Mouse (Mus musculus): ENCODE results near the gene Smco1.
"Not testable (repeated sequence)": the region's sequence is repeated elsewhere in the genome, so short reads cannot be mapped to it uniquely, and the experiment has no call there.

Gene Smco1

DNA sequence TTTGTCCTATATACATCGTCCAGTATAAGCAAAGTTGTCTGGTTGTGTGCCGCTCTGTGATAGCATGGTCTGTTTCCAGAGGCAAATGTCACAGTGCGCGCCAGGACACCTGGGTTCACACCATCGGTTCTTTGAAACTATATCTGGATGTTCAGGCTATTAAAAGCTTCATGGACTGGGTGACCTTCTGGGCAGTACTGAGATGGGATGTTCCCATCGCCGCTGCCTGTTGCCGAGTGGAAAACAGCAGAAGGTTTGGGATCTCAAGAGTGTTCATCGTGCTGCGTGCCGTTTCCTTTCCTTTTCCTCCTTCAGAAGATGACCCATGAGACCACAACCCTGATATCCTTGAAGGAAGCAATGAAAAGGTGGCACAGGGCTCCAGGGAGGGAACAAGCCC is at the start of gene Smco1:
Gene Smco1, plus strand, starts transcription at position 178 of the 400 bp plus-strand sequence.
- no peak for DNase-seq (ENCODE audit: low spot score)

DNA sequence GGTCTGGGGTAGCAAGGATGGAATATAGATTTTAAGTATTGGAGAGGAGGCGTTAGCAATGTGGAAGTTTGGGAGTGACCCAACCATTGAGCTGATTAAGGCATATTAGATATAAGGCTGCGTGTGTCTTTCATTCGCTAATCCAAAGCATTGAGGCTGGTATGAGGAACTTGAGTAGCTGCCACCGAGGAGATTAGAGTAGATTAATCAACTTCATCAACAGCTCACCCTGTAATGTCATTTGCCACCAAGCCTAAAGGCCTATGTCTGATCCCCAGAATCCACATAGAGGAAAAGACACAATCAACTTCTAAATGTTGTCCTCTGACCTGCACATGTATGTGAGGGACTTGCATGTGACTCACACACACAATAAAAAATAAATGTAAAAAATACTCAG is 49.5 kb upstream of the Smco1 start:
- no peak for DNase-seq (ENCODE audit: low spot score)

DNA sequence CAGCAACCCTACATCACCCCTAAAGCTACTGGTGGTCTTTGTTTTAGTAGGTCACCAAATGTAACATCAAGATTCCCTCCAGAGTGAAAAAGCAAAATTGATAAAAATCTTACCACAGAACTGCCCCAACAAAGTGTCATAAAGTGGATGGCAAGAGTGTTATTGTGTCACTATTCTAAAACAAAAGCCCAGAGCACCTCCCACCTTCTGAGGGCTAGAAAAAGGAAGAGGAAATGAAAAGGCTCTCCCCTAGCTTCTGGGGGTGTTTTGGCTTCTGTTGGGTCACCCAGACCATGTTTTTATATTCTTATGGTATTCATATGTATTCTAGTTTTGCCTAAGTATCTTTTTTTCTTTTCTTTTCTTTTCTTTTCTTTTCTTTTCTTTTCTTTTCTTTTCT is 48.9 kb upstream of the Smco1 start:
- DNase-seq (ENCODE audit: low spot score), result no peak

DNA sequence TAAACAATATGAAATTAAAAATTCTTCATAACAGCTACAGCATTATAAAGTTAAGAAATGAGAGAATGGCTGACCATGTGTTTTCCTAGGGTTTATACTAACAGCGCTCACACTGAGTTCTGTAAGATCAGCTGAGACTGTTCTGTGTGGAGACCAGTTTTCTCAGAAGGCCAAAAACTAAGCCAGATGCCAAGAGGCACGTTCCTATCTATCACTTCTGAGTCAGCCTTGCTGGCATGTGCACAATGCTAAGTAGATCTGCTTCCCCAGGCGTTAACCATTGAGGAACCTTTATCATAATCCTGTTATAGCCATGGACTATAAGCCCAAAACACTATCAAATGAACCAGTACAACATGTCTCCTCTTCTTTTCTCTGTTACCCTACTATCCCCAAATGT is 39.2 kb upstream of the Smco1 start:
- not testable (repeated sequence) for DNase-seq (ENCODE audit: low spot score)

DNA sequence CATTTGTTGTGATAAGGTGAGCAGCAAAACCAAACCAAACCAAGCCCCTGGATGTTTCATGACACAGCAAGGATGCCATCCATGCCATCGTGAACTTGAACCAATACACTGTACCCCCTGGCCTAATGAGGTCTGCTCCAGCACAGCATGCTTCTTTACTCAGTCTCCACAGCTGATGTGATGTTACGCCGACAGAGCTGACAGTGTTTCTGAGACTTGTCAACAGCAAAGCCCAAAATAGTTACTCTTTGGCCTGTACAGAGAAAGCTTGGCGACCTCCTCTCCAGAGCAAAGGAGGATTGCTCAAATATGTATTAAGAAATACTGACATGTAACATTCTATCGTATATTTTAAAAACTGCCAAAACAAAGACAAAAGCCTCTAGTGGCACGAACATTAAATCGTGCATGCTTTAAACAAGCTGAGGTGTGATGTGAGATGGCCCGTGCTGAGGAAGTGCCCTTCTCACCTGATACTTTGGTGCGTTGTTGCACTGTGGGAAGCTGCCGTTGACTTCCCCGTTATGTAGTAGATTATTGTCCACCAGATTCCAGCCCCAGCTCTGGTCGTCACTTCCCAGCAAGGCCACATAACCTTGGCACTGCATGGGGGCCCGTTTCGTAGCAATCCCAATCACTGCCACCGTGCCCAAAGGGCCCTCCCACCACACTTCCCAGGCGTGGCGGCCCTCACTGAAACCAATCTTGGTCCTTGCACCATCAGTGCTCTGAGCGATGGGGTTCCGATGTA is 33.2 kb upstream of the Smco1 start:
- no peak for DNase-seq (ENCODE audit: low spot score)

DNA sequence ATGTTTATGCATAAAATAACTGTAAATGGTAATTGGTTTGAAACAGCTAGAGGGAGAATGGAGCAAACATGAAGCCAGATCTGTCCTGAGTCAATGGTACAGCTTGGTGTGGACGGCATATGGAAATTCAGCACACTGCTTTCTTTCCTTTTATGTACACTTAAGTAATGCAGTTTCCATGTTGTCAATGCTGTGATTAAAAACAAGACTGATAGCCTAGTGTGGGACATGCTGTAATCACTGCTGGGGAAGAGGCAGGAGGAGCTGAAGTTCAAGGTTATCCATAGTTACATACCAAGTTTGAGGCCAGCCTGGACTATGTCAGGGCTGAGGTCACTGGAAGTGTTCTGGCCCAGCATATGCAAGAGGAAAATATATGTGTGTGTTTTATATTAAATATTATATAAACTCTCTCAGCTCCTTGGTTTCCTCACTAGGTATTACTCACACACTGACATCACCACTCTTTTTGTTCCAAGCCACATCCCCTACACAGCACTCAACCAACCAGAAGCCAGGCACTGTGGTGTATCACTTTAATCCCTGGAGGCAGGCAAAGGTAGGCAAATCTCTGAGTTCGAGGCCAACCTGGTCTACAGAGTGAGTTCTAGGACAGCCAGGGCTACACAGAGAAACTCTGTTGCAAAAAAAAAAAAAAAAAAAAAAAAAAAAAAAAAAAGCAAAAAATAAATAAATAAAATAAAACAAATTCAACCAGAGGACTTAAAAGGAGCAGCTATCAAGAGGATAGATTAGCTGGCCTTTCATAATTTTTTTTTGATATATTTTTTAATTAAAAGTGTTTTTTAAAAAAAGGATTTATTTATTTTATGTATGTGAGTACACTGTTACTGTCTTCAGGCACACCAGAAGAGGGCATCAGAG is 31.6 kb upstream of the Smco1 start:
- no peak for DNase-seq (ENCODE audit: low spot score)

DNA sequence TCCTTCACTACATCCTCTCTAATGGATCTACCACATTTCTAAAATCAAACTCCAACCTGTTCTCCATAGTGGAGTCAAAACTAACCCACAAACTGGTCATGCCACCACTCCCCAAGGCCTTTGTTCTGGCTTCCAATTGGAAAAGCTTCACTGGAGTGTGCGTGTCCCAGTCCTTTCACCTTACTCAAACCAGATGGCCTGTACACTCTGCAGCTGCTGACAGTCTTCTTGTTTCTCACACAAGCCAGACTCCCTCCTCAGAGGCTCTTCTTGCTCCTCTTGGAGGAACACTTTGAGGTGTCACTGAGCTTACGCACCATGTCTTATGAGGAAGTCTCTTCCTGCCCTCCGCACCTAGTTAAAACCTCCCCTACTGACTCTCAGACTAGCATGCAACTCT is 27.4 kb upstream of the Smco1 start:
- DNase-seq (ENCODE audit: low spot score), result no peak

DNA sequence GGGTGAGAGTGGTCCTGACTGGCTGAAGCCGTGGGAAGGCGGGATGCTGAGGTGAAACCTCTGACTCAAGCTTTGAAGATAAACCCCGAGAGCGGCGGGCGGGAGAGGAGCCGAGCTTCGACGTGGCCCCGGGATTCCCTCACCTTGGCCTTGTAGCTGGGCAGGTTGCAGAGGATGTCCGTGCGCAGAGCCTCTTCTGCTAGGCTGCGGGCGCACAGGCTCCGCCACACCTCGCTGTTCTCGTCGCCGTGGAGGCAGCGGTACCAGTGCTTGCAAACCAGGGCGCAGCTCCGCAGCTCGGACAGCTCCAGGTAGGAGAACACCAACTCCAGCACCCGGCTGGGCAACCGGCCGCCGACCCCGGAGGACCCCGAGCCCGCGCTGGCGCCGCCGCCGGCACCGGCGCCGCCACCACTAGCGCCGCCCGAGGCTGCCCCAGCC is 24.9 kb upstream of the Smco1 start:
- DNase-seq (ENCODE audit: low spot score), result peak; percentile 73

DNA sequence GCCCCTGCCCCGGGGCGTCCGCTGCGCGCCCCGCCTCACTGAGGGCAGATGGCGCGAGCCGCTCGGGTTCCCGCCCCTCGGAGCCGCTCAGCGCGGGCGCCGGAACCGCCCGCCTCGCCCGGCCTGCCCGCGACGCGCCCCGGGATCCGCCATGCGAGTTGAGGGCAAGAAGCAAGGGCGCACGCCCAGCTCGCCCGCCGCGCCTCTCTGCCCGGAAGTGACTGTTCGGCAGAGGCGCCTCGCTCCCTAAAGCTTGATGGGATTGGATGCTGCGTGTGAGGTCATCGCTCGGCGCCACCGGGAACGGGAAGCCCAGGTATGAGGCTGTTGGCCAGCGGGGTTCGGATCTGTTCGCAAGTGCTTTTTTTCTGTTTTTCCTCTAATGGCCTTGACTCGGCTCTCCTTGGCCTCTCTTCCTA is 24.3 kb upstream of the Smco1 start, which contains the start of the genes Fbxo45 and Wdr53:
Gene Fbxo45, minus strand, starts transcription at position 207 of the 419 bp plus-strand sequence.
Gene Wdr53, plus strand, starts transcription at position 276 of the 419 bp plus-strand sequence.
- DNase-seq (ENCODE audit: low spot score), result peak; percentile 97

DNA sequence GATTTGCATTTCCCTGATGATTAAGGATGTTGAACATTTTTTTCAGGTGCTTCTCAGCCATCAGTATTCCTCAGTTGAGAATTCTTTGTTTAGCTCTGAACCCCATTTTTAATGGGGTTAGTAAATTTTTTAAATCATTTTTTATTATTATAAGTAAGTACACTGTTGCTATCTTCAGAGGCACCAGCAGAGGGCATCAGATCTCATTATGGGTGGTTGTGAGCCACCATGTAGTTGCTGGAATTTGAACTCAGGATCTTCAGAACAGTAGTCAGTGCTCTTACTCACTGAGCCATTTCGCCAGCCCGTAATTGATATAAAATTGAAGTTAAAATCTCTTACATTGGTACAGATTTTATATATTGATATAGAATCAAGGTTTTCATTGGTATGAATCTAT is 7.0 kb upstream of the Smco1 start:
- not testable (repeated sequence) for DNase-seq (ENCODE audit: low spot score)

DNA sequence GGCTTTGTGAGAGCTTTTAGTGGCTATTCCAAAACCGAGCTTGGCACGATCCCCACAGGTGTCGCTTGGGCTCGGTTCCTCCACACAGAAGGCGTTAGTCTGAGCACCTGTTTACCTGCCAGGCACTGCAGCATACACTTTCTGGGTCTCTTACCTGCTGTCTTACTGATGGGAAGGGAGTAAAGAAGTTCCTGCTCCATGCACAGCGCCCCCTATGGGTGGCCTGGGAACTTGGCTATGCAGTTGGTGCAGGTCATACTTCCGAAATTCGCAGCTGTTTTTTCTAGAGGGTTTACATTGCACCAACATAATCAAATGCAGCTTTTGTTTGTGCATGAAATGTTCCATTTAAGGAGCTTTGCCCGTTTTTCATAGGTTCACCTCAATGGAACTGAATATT is 2.1 kb downstream of the Smco1 start:
- DNase-seq (ENCODE audit: low spot score), result no peak

DNA sequence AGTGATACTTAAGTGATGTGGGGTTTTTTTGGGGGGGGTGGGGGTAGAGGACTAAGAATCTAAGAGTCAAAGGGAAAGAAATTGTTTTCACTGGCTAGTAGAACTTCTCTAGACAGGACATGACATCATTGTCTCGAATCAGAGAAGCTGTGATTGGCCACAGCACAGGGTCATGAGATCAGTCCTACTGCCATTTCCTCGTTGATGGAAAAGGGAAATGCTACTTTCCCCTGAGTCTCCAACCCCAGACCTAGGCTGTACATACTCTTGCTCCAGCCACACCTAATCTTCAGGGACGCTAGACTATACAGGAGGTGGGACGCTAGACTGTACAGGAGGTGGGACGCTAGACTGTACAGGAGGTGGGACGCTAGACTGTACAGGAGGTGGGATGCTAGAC is 3.8 kb downstream of the Smco1 start:
- no peak for DNase-seq (ENCODE audit: low spot score)

DNA sequence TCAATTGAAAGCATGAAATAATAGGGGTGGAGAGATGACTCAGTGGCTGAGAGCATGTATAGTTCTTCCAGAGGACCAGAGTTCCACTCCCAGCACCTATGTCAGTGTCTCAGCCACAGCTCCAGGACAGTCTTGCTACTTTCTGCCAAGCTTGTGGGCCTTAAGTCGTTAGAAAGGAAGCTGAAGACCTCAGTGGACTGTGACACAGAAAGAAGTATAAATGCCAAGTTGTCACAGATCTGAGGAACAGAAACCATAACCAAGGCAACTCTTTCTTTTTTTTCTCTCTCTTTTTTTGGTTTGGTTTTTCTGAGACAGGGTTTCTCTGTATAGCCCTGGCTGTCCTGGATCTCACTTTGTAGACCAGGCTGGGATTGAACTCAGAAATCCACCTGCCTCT is 4.6 kb downstream of the Smco1 start:
- DNase-seq (ENCODE audit: low spot score), result no peak

DNA sequence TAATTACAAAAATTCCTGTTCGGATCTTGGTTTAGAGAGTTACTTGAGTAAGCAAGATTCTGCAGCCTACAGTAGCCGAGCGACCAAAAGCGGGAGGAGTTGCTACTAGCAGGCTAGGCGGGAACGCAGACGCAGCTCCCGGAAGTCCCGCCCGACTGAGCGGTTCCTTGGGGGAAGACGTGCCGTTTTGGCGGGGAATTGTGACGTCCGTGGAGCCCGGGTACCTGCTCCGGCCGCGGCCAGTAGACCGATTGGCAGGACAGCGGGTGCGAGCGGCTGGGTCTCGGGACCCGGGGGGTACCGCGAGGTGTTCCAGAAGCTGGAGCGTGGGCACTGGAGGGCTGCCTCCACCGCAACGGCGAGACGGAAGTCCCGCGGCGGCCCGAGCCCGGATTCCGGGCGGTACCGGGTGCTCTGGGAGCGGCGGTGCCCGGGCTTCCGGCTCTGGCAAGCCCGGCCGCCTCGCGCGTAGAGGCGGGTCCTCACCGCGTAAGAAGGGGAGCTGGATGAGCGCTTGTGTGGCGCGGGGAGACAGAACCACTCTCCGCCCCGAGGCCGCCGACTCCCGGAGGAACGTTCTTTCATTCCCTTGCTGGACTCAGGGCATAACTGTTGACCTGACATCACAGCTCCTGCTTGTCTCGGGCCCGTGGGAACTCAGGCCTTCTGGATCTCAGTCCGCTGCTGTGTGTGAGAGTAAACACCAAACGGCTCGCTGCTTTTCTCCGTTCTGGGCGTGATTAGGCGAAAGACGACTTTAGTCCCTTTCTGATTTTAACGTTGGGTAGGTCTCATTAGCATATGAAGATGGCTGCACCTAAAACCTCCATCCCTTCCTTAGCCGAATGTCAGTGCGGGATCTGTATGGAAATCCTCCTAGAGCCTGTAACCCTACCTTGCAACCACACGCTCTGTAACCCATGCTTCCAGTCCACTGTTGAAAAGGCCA is 6.3 kb downstream of the Smco1 start, which contains the start of gene Rnf168:
Gene Rnf168, plus strand, starts transcription at position 152 of the 949 bp plus-strand sequence.
- DNase-seq (ENCODE audit: low spot score), result peak; percentile 91

DNA sequence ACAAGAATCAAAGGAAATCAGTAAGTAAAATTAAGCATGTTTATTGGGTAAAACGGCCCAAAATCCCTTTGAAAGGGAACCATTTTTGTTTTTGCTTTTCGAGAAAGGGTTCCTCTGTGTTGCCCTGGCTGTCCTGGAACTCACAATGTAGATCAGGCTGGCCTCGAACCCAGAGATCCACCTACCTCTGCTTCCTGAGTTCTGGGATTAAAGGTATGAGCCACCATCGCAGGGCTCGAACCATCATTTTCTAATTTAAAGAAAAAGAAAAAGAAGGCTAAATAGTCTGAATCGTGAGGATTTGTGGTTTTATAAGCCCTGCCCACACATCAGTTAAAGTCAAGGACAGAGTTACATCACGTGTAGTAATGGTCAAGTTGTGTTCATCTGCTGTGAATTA is 7.1 kb downstream of the Smco1 start:
- no peak for DNase-seq (ENCODE audit: low spot score)

DNA sequence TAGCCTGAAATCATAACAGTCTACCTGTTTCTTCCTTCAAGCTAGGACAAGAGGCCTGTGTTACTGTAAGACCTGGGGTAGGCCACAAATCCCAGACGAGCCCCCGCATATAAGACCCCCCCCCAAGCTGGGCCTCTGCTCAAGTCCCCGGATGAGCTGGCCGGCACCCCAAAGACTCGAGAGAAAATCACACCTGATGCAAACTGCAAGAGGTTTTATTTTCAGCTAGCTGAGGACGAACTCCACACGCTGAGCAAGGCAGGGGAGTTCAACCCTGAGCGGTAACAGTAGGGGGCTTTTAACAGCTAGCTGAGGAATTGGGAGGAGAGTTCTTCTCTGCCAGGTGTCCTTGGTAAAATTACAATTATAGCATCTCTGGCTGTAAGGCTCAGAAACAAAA is 8.9 kb downstream of the Smco1 start:
- no peak for DNase-seq (ENCODE audit: low spot score)

DNA sequence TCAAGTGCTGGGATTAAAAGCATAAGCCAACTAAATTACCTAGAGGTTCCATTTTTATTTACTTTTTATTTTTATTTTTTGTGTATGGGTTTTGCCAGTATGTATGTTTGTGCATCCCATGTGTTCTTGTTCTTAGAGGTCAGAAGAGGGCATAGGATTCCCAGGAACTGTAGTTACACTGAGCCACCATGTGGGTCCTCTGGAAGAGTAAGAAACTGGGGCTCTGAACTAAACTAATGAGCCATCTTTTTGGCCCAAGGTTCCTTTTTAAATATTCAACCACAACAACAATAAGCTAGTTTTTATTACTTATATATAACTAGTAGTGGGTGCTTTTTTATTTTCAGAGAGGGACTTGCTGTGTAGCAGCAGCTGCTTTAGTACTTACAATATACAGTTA is 11.3 kb downstream of the Smco1 start:
- DNase-seq (ENCODE audit: low spot score), result no peak

DNA sequence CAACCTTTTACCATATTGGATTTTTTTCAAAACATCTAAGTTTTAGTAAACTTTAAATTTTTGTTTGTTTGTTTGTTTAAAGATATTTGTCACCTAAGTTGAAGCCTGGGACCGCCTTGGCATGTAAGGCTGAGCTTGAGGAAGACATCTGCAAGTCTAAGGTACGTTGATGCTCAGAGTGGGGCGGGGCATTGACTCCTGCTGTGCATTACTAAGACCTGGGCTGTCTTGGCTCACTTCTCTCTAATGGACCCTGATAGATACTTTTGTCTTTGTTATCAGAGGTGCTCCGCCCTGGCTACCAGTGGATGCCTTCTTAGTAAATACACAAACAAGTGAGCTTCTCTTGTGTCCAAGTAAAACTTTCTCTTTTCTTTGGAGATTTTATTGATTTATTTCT is 20.6 kb downstream of the Smco1 start:
- DNase-seq (ENCODE audit: low spot score), result no peak

DNA sequence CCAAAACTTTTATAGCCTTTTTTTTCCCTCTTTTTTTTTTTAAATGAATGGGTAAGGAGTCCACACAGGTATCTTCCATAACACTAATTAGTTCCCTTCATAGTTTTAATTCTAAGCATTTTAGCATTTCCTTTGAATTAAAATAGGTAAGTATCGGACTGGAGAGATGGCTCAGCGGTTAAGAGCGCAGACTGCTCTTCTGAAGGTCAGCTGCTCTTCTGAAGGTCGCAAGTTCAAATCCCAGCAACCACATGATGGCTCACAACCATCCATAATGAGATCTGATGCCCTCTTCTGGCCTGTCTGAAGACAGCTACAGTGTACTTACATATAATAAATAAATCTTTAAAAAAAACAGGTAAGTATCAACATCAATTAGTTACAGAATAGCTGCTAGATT is 28.3 kb downstream of the Smco1 start:
- DNase-seq (ENCODE audit: low spot score), result not testable (repeated sequence)

DNA sequence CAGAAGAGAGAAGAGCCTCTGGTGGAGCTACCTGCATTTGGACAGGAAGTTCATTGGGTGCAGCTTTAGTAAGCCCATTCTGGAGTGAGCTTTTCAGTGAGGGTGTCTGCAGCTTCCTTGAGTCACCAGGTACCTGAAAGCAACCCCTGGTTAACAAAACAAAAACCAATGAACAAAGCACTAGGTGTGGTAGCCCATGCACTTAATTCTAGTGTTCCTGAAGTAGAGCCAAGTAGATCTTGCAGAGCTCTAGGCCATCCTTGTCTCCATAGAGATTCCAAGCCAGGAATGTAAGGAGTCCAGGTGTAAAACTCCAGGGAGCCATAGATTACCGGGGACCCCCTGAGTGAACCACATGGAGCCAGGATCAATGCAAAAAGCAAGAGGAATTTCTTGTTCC is 31.8 kb downstream of the Smco1 start:
- DNase-seq (ENCODE audit: low spot score), result no peak

DNA sequence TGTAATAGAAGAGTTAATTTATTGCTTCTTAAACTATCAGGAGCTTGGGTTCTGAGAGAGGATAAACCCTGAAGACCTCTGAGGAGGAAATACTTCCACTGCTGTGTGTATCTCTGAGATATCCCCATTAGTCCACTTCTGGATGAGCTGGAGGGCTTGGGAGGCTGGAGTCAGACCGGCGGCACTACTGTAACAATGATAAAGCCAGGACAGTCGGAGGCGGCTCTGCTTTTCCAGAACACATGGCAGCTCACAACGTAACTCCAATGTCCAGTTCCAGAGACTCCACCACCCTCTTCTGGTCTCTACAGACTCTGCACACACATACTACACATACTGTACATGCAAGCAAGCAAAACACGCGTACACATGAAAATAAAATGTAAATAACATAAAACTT is 32.6 kb downstream of the Smco1 start:
- no peak for DNase-seq (ENCODE audit: low spot score)

DNA sequence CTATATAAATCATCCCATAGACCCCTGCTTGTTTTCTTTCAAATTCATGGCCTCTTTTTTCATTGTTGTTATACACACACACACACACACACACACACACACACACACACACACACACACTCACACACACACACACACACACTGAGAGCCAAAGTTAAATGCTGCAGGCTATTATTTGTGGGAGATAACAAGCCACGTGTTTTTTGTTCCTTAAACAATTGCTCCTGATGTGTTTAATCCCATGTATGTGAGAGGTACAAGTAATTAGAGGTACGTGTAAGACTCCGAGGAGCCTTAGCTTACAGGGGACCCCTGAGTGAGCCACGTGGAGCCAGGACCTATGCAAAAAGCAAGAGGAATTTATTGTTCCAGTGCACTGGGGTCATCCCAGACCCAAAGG is 40.7 kb downstream of the Smco1 start:
- DNase-seq (ENCODE audit: low spot score), result no peak
